Mouse (Mus musculus): ENCODE measurements around the gene Pkig. TPM values are rescaled to one million over a fixed set of nuclear protein-coding genes. Genes with fewer than 3 reads are reported as not detected.
A peak's percentile ranks its signal among the peaks of the same experiment; 100 is the strongest.

Pkig gene
- polyA plus RNA-seq, 1 experiment from 2014 or later = 187 TPM

DNA sequence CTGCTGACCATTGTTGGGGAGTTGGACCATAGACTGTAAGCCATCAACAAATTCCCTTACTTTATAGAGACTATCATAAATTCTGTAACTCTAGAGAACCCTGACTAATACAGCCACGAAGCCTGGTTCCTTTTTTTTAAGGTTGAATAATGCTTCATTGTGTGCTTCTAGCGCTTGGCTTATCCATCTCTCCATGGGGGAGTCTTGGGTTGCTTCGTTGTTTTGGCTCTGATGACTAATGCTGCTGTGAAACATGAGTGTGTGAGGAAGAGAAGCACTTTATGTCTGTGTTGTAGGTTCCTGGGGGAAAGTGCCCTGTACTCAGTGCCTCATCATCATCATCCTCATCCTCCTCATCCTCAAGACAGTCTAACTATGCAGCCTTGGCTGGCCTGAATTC, 5.7 kb downstream of the Pkig start:
- 59% methylated on average over 3 of the region's 3 CpGs for WGBS
- H3K36me3 ChIP-seq (ENCODE audit: control insufficient read depth, insufficient read depth, low read length) = no peaks in the 10 kb centered on the region
- ATAC-seq (ENCODE audit: low FRiP score, low TSS enrichment) = no peak
- H3K27me3 ChIP-seq (ENCODE audit: control insufficient read depth, insufficient read depth, low read length) = no peaks in the 10 kb centered on the region
- H3K4me1 ChIP-seq (ENCODE audit: control insufficient read depth, insufficient read depth, low read length) = peaks cover 20% of the 10 kb centered on the region
- H3K9me3 ChIP-seq (ENCODE audit: control insufficient read depth, low read length) = no peaks in the 10 kb centered on the region
- no peak overlapping the region for H3K27ac ChIP-seq (ENCODE audit: low read depth, low read length)
- H3K4me2 ChIP-seq (replicated peaks; ENCODE audit: low read depth, low read length) = no peak overlapping the region
- H3K9ac ChIP-seq (ENCODE audit: low read depth, low read length) = no peak overlapping the region
- no peak overlapping the region for H3K4me3 ChIP-seq (ENCODE audit: low read length)

DNA sequence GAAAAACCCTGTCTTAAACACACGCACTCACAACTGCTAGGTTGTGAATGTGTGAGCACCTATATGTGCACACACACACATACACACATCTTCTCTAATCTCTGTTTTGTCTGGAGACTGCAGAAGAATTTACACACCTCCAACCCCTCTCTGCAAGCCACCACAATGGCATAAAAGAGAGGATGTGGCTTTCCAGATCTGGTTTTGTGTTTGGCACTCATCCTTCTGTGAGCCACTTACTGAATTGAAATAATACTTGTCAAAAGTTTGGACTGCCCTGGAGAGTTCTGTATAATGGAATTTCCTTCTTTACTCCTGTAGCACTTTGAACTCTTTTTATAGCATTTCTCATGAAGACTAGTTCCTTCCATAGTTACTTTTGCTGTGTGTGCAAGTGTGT, 8.9 kb downstream of the Pkig start:
- peaks cover 4% of the 10 kb centered on the region; the same call in 1 of the 2 replicates for H3K4me1 ChIP-seq (ENCODE audit: control insufficient read depth, insufficient read depth, low read length)

DNA sequence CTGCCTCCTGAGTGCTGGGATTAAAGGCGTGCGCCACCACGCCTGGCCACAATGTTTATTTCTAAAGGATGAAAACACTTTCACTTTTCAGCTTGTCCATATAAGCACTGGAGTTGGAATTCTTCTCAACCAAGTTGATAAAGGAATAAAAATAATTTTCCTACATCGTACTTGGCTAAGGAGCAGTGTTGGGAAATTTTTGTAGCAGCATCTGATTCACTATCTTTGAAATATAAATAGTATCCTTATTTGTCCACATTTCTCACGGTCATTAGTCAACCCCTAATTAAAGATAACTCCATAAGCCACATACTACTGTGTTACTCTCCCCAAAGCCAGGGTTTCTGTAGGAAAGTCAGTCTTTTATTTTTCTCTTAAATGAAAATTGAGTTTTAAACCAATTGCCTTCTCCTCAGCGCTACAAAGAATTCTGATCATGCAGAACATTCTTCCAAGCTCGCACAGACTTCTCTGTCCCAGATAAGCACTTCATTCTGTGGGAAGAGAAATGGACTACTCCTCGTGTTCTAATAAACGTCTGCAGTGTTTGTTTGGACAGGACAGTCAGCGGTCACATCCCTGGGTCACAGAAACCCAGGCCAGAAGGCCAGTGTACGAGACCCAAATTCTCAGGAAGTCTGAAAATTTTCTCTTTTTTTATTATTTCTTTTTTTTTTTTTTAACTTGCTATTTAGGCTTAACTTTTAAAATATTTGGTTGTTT, 12.8 kb downstream of the Pkig start:
- Histone ChIP-seq H3K9me3 (ENCODE audit: control insufficient read depth, low read length) (no peaks in the 10 kb centered on the region), H3K27ac (ENCODE audit: low read depth, low read length) (no peak overlapping the region), H3K36me3 (ENCODE audit: control insufficient read depth, insufficient read depth, low read length) (no peaks in the 10 kb centered on the region), H3K4me2 (replicated peaks; ENCODE audit: low read depth, low read length) (no peak overlapping the region), H3K4me1 (ENCODE audit: control insufficient read depth, insufficient read depth, low read length) (peaks cover 21% of the 10 kb centered on the region), H3K4me3 (ENCODE audit: low read length) (no peak overlapping the region), H3K9ac (ENCODE audit: low read depth, low read length) (no peak overlapping the region), H3K27me3 (ENCODE audit: control insufficient read depth, insufficient read depth, low read length) (no peaks in the 10 kb centered on the region)
- 79% methylated on average over 11 of the region's 11 CpGs for WGBS
- no peak for ATAC-seq (ENCODE audit: low FRiP score, low TSS enrichment)

More for the DNA sequence above, 8.9 kb downstream of the Pkig start:
- H3K27ac ChIP-seq (ENCODE audit: low read depth, low read length) = no peak overlapping the region
- H3K9me3 ChIP-seq (ENCODE audit: control insufficient read depth, low read length) = no peaks in the 10 kb centered on the region
- no peaks in the 10 kb centered on the region for H3K27me3 ChIP-seq (ENCODE audit: control insufficient read depth, insufficient read depth, low read length)
- H3K4me3 ChIP-seq (ENCODE audit: low read length) = no peak overlapping the region
- no peak for ATAC-seq (ENCODE audit: low FRiP score, low TSS enrichment)
- H3K9ac ChIP-seq (ENCODE audit: low read depth, low read length) = no peak overlapping the region
- WGBS = 88% methylated on average over 1 of the region's 1 CpGs
- no peaks in the 10 kb centered on the region for H3K36me3 ChIP-seq (ENCODE audit: control insufficient read depth, insufficient read depth, low read length)
- H3K4me2 ChIP-seq (replicated peaks; ENCODE audit: low read depth, low read length) = no peak overlapping the region

- H3K9me3 ChIP-seq (ENCODE audit: control insufficient read depth, low read length) = no peaks in the 10 kb centered on the region
- WGBS = 42% methylated on average over 5 of the region's 5 CpGs
- H3K4me3 ChIP-seq (ENCODE audit: low read length) = no peak overlapping the region
- H3K36me3 ChIP-seq (ENCODE audit: control insufficient read depth, insufficient read depth, low read length) = no peaks in the 10 kb centered on the region
- ATAC-seq (ENCODE audit: low FRiP score, low TSS enrichment) = peak; percentile 60; the same call in 1 of the 2 replicates
- H3K4me2 ChIP-seq (replicated peaks; ENCODE audit: low read depth, low read length) = no peak overlapping the region
- peaks cover 23% of the 10 kb centered on the region for H3K4me1 ChIP-seq (ENCODE audit: control insufficient read depth, insufficient read depth, low read length)
- peak overlapping the region; percentile 6; the same call in 1 of the 2 replicates for H3K27ac ChIP-seq (ENCODE audit: low read depth, low read length)
- no peak overlapping the region for H3K9ac ChIP-seq (ENCODE audit: low read depth, low read length)
- no peaks in the 10 kb centered on the region for H3K27me3 ChIP-seq (ENCODE audit: control insufficient read depth, insufficient read depth, low read length)
These were observed 16.2 kb downstream of the Pkig start for GRCm38 (mm10) chr2:163674397-163674796.

- no peak overlapping the region for H3K4me2 ChIP-seq (replicated peaks; ENCODE audit: low read depth, low read length)
- peak; percentile 68; the same call in 1 of the 2 replicates for ATAC-seq (ENCODE audit: low FRiP score, low TSS enrichment)
- H3K4me1 ChIP-seq (ENCODE audit: control insufficient read depth, insufficient read depth, low read length) = peaks cover 23% of the 10 kb centered on the region
- no peaks in the 10 kb centered on the region for H3K9me3 ChIP-seq (ENCODE audit: control insufficient read depth, low read length)
- WGBS = 34% methylated on average over 5 of the region's 5 CpGs
- H3K27me3 ChIP-seq (ENCODE audit: control insufficient read depth, insufficient read depth, low read length) = no peaks in the 10 kb centered on the region
- H3K4me3 ChIP-seq (ENCODE audit: low read length) = no peak overlapping the region
- H3K27ac ChIP-seq (ENCODE audit: low read depth, low read length) = peak overlapping the region; percentile 24; the same call in 1 of the 2 replicates
- no peak overlapping the region for H3K9ac ChIP-seq (ENCODE audit: low read depth, low read length)
- H3K36me3 ChIP-seq (ENCODE audit: control insufficient read depth, insufficient read depth, low read length) = no peaks in the 10 kb centered on the region
These were observed 17.0 kb downstream of the Pkig start for GRCm38 (mm10) chr2:163675144-163675619.

- Histone ChIP-seq H3K4me1 (ENCODE audit: control insufficient read depth, insufficient read depth, low read length) (peaks cover 23% of the 10 kb centered on the region), H3K9ac (ENCODE audit: low read depth, low read length) (no peak overlapping the region), H3K27me3 (ENCODE audit: control insufficient read depth, insufficient read depth, low read length) (no peaks in the 10 kb centered on the region), H3K4me3 (ENCODE audit: low read length) (no peak overlapping the region), H3K27ac (ENCODE audit: low read depth, low read length) (peak overlapping the region; percentile 24; the same call in 1 of the 2 replicates), H3K36me3 (ENCODE audit: control insufficient read depth, insufficient read depth, low read length) (no peaks in the 10 kb centered on the region), H3K4me2 (replicated peaks; ENCODE audit: low read depth, low read length) (0 out of 2 replicates have a peak overlapping the region, but pooled peaks have one; percentile 2), H3K9me3 (ENCODE audit: control insufficient read depth, low read length) (no peaks in the 10 kb centered on the region)
- no peak for ATAC-seq (ENCODE audit: low FRiP score, low TSS enrichment)
- WGBS = 71% methylated on average over 6 of the region's 6 CpGs
These were observed 17.5 kb downstream of the Pkig start for GRCm38 (mm10) chr2:163675662-163676061.

DNA sequence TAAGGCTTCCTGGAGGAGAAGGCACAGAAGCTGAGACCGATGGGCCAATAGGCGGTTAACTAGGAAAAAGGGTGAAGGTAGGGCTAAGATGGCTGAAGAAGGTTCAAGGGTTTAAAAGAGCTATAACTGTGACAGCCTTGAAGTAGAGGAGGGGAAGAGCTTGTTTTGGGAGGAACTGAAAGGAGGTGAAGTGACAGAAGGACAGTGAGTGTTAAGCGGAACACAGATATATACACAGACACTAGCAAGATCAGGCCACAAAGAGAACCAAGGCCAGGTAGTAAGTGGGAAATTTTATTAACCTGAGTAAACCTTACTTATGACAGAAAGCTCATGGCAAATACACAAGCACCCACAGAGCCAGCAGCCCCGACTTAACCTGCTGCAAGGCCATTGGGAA, 18.1 kb downstream of the Pkig start:
- no peak for ATAC-seq (ENCODE audit: low FRiP score, low TSS enrichment)
- no peaks in the 10 kb centered on the region for H3K9me3 ChIP-seq (ENCODE audit: control insufficient read depth, low read length)

GRCm38 (mm10) chr2:163676745-163677144, 18.6 kb downstream of the Pkig start:
- ATAC-seq (ENCODE audit: low FRiP score, low TSS enrichment) = no peak
- Histone ChIP-seq H3K27ac (ENCODE audit: low read depth, low read length) (no peak overlapping the region), H3K9ac (ENCODE audit: low read depth, low read length) (no peak overlapping the region), H3K36me3 (ENCODE audit: control insufficient read depth, insufficient read depth, low read length) (no peaks in the 10 kb centered on the region), H3K27me3 (ENCODE audit: control insufficient read depth, insufficient read depth, low read length) (no peaks in the 10 kb centered on the region), H3K4me3 (ENCODE audit: low read length) (no peak overlapping the region), H3K9me3 (ENCODE audit: control insufficient read depth, low read length) (no peaks in the 10 kb centered on the region), H3K4me1 (ENCODE audit: control insufficient read depth, insufficient read depth, low read length) (peaks cover 23% of the 10 kb centered on the region), H3K4me2 (replicated peaks; ENCODE audit: low read depth, low read length) (no peak overlapping the region)
- 95% methylated on average over 3 of the region's 3 CpGs for WGBS

More for the DNA sequence above, 18.1 kb downstream of the Pkig start:
- Histone ChIP-seq H3K36me3 (ENCODE audit: control insufficient read depth, insufficient read depth, low read length) (no peaks in the 10 kb centered on the region), H3K4me2 (replicated peaks; ENCODE audit: low read depth, low read length) (no peak overlapping the region), H3K4me3 (ENCODE audit: low read length) (no peak overlapping the region), H3K4me1 (ENCODE audit: control insufficient read depth, insufficient read depth, low read length) (peaks cover 23% of the 10 kb centered on the region), H3K27me3 (ENCODE audit: control insufficient read depth, insufficient read depth, low read length) (no peaks in the 10 kb centered on the region), H3K9ac (ENCODE audit: low read depth, low read length) (no peak overlapping the region), H3K27ac (ENCODE audit: low read depth, low read length) (no peak overlapping the region)
- WGBS = 90% methylated on average over 4 of the region's 4 CpGs

GRCm38 (mm10) chr2:163682344-163682743, 24.2 kb downstream of the Pkig start:
- Histone ChIP-seq H3K9me3 (ENCODE audit: control insufficient read depth, low read length) (no peaks in the 10 kb centered on the region), H3K9ac (ENCODE audit: low read depth, low read length) (no peak overlapping the region), H3K27me3 (ENCODE audit: control insufficient read depth, insufficient read depth, low read length) (no peaks in the 10 kb centered on the region), H3K4me3 (ENCODE audit: low read length) (no peak overlapping the region), H3K4me2 (replicated peaks; ENCODE audit: low read depth, low read length) (no peak overlapping the region), H3K4me1 (ENCODE audit: control insufficient read depth, insufficient read depth, low read length) (peaks cover 11% of the 10 kb centered on the region), H3K36me3 (ENCODE audit: control insufficient read depth, insufficient read depth, low read length) (no peaks in the 10 kb centered on the region), H3K27ac (ENCODE audit: low read depth, low read length) (no peak overlapping the region)
- WGBS = 97% methylated on average over 2 of the region's 2 CpGs
- ATAC-seq (ENCODE audit: low FRiP score, low TSS enrichment) = no peak
